Mouse (Mus musculus) liver, adult 2 months (tissue): ENCODE results near the gene Sox5.

ENCODE experiments used
- CTCF ChIP-seq: fragments of 200-500 bp; IDR thresholded peaks from 2 replicates; pipeline ENCODE4 v1.5.1; 2011; ENCODE audit warnings: low read depth, low read length, control low read depth
- POLR2A ChIP-seq: fragments of 200-500 bp; IDR thresholded peaks from 2 replicates; pipeline ENCODE4 v1.6.1; 2011; ENCODE audit warnings: low read length, control low read depth; ENCODE audit not compliant: insufficient read depth; ENCODE audit errors: extremely low read depth

DNA sequence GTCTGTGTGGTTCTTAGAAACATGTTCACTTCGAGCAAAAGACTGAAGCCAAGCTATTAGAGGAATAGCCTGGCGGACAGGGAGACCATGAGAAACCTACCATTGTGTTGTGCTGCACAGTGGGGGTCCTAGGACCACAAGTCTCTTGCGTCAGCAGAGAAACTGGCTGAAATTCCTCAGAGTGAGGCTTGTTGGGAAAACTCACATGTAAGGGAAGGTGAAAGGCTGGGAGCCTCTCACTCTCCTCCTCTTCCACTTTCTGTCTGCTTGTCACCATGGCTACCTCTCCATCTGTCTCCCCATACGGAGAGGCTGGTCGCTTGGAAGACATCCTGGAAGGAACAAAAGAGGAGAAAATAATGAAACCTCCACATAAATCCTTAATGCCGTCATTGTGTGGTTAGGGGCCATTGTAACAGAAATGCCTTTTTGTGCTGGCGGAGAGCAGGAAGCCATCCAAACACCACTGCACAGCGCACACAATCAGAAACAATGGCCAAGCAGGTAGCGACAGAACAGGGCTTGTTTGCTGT is 626.8 kb downstream of the Sox5 start:
- TF ChIP-seq POLR2A (no peak), CTCF (no peak)
